Mouse (Mus musculus): Measurements from ENCODE around the gene Sdccag8. TPM values are rescaled to one million over a fixed set of nuclear protein-coding genes. Genes with fewer than 3 reads are reported as not detected.
A peak's percentile ranks its signal among the peaks of the same experiment; 100 is the strongest.
"Not testable (repeated sequence)": the region's sequence is repeated elsewhere in the genome, so short reads cannot be mapped to it uniquely, and the experiment has no call there.

Gene Sdccag8
- polyA plus RNA-seq, 1 experiment from 2014 or later, result 25.2 TPM

GRCm38 (mm10) chr1:176930981-176931500 lies 116.6 kb downstream of the Sdccag8 start:
- Histone ChIP-seq H3K4me3 (replicated peaks; ENCODE audit: low read length) (no peak overlapping the region), H3K9me3 (ENCODE audit: control insufficient read depth, low read length) (no peaks in the 10 kb centered on the region), H3K4me2 (replicated peaks) (no peak overlapping the region), H3K9ac (no peak overlapping the region), H3K4me1 (replicated peaks; ENCODE audit: control insufficient read depth, insufficient read depth, low read length) (peaks cover 6% of the 10 kb centered on the region), H3K27me3 (ENCODE audit: control insufficient read depth, insufficient read depth, low read length) (no peaks in the 10 kb centered on the region), H3K27ac (no peak overlapping the region; the same call in 1 of the 2 replicates), H3K36me3 (replicated peaks; ENCODE audit: control insufficient read depth, insufficient read depth) (no peaks in the 10 kb centered on the region)
- ATAC-seq (ENCODE audit: low FRiP score) (no peak), DNase-seq (ENCODE audit: low spot score) (no peak)
- 71% methylated on average over 4 of the region's 4 CpGs for WGBS

GRCm38 (mm10) chr1:176931511-176931910 lies 117.1 kb downstream of the Sdccag8 start:
- Histone ChIP-seq H3K36me3 (replicated peaks; ENCODE audit: control insufficient read depth, insufficient read depth) (no peaks in the 10 kb centered on the region), H3K4me2 (replicated peaks) (no peak overlapping the region), H3K27ac (no peak overlapping the region), H3K9me3 (ENCODE audit: control insufficient read depth, low read length) (no peaks in the 10 kb centered on the region), H3K4me3 (replicated peaks; ENCODE audit: low read length) (no peak overlapping the region), H3K4me1 (replicated peaks; ENCODE audit: control insufficient read depth, insufficient read depth, low read length) (peaks cover 6% of the 10 kb centered on the region), H3K27me3 (ENCODE audit: control insufficient read depth, insufficient read depth, low read length) (no peaks in the 10 kb centered on the region), H3K9ac (no peak overlapping the region)
- 79% methylated on average over 10 of the region's 10 CpGs for WGBS
- DNase-seq (ENCODE audit: low spot score), result no peak
- ATAC-seq (ENCODE audit: low FRiP score), result no peak

DNA sequence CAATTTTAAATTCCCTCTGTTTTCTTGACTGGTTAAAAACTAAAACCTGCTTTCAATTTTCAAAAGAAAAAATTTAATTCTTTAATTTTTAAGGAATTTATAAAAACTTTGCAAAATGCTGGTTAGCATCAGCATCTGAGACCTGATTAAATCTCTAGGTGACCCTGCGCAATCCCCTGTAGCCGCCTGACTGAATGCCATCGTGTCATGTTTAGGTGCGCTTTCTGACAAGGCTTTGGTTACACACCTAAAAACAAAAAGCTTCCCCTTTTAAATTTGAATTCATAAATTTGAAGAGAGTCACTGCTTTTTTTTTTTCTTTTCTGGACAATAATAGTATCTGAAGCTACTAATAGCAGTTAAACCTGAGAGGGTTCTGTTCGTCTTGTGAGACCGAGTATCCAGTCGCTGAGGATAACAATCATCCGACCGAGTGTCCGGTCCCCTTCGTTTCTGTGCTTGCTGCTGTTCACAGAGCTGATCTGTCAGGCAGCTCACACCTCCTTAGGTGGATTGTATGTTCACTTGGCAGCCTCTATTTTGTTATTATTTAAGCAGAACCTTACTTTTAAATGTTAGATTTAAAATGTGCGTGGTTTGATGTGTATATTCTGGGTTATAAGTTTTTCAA lies 118.0 kb downstream of the Sdccag8 start:
- Histone ChIP-seq H3K4me2 (replicated peaks) (no peak overlapping the region), H3K4me1 (replicated peaks; ENCODE audit: control insufficient read depth, insufficient read depth, low read length) (peaks cover 6% of the 10 kb centered on the region), H3K27ac (no peak overlapping the region), H3K4me3 (replicated peaks; ENCODE audit: low read length) (no peak overlapping the region), H3K9me3 (ENCODE audit: control insufficient read depth, low read length) (no peaks in the 10 kb centered on the region), H3K36me3 (replicated peaks; ENCODE audit: control insufficient read depth, insufficient read depth) (no peaks in the 10 kb centered on the region), H3K27me3 (ENCODE audit: control insufficient read depth, insufficient read depth, low read length) (no peaks in the 10 kb centered on the region), H3K9ac (no peak overlapping the region)
- 87% methylated on average over 12 of the region's 12 CpGs for WGBS
- no peak for ATAC-seq (ENCODE audit: low FRiP score)
- DNase-seq (ENCODE audit: low spot score), result no peak

DNA sequence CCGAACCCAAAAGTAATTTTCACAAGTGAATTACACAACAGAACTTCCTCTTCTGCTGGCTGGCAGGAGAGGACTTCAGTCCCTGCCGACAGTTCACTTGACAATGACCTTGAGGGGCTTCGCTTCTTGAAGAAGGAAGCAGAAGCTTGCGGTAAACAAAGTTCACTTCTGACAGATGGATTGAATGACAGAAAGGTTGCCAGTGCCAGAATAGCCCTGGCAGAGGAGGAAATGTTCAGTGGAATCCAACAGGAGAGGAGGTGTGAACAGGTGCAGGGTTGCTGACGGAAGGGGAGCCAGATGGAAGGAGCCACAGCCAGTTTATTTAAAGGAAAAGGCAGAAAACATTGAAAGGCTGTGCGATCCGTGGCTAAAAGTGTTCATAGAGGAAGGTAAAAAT lies 118.9 kb downstream of the Sdccag8 start:
- no peak for ATAC-seq (ENCODE audit: low FRiP score)

GRCm38 (mm10) chr1:176934043-176934762 lies 119.7 kb downstream of the Sdccag8 start:
- H3K4me1 ChIP-seq (replicated peaks; ENCODE audit: control insufficient read depth, insufficient read depth, low read length), result peaks cover 6% of the 10 kb centered on the region; the same call in 1 of the 2 replicates
- no peak for ATAC-seq (ENCODE audit: low FRiP score)
- H3K4me2 ChIP-seq (replicated peaks), result no peak overlapping the region
- no peaks in the 10 kb centered on the region for H3K9me3 ChIP-seq (ENCODE audit: control insufficient read depth, low read length)
- no peaks in the 10 kb centered on the region for H3K27me3 ChIP-seq (ENCODE audit: control insufficient read depth, insufficient read depth, low read length)
- H3K36me3 ChIP-seq (replicated peaks; ENCODE audit: control insufficient read depth, insufficient read depth), result no peaks in the 10 kb centered on the region
- no peak overlapping the region for H3K4me3 ChIP-seq (replicated peaks; ENCODE audit: low read length)
- no peak overlapping the region for H3K9ac ChIP-seq
- DNase-seq (ENCODE audit: low spot score), result no peak
- WGBS, result 64% methylated on average over 13 of the region's 13 CpGs
- peak overlapping the region; percentile 21; the same call in 1 of the 2 replicates for H3K27ac ChIP-seq

More for the DNA sequence above, 118.9 kb downstream of the Sdccag8 start:
- Histone ChIP-seq H3K4me3 (replicated peaks; ENCODE audit: low read length) (no peak overlapping the region), H3K27ac (no peak overlapping the region), H3K36me3 (replicated peaks; ENCODE audit: control insufficient read depth, insufficient read depth) (no peaks in the 10 kb centered on the region), H3K4me1 (replicated peaks; ENCODE audit: control insufficient read depth, insufficient read depth, low read length) (peaks cover 6% of the 10 kb centered on the region), H3K27me3 (ENCODE audit: control insufficient read depth, insufficient read depth, low read length) (no peaks in the 10 kb centered on the region), H3K9me3 (ENCODE audit: control insufficient read depth, low read length) (no peaks in the 10 kb centered on the region), H3K4me2 (replicated peaks) (no peak overlapping the region), H3K9ac (no peak overlapping the region)
- WGBS, result 61% methylated on average over 7 of the region's 7 CpGs
- DNase-seq (ENCODE audit: low spot score), result no peak

DNA sequence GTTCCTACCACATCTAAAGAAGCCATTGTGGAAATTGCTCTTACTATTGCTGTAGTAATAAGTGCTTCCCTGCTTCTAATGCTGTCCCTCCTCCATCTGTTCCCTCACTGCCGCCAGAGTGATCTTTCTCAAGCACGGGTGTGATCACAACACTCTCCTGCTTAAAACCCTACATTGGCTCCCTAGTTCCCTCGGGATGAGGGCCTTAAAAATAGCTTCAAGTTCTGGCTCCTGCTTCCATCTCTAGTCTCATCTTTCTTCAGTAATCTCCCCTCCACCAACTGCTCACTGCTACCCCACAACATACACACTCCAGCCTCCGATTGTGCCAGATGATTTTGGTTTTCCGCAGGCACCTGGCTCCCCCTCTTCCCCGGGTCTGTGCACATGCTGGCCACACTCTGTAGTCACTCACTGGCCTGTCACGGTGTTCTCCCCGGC lies 125.5 kb downstream of the Sdccag8 start:
- WGBS, result 71% methylated on average over 8 of the region's 8 CpGs

DNA sequence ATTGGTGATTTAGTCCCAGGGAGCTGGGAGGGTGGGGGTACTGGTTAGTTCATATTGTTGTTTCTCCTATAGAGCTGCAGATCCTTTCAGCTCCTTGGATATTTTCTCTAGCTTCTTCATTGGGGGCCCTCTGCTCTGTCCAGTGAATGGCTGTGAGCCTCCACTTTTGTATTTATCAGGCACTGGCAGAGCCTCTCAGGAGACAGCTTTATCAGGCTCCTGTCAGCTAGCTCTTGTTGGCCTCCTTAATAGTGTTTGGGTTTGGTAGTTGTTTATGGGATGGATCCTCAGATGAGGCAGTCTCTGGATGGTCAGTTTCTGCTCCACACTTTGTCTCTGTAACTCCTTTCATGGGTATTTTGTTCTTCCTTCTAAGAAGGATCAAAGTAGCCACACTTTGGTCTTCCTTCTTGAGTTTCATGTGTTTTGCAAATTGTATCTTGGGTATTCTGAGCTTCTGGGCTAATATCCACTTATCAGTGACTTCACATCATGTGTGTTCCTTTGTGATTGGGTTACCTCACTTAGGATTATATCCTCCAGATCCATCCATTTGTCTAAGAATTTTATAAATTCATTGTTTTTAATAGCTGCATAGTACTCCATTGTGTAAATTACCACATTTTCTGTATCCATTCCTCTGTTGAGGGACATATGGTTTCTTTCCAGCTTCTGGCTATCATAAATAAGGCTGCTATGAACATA lies 127.0 kb downstream of the Sdccag8 start:
- H3K9ac ChIP-seq, result not testable (repeated sequence)

More for the DNA sequence above, 125.5 kb downstream of the Sdccag8 start:
- H3K4me2 ChIP-seq (replicated peaks), result no peak overlapping the region
- H3K4me1 ChIP-seq (replicated peaks; ENCODE audit: control insufficient read depth, insufficient read depth, low read length), result no peaks in the 10 kb centered on the region
- no peaks in the 10 kb centered on the region for H3K27me3 ChIP-seq (ENCODE audit: control insufficient read depth, insufficient read depth, low read length)
- no peaks in the 10 kb centered on the region for H3K36me3 ChIP-seq (replicated peaks; ENCODE audit: control insufficient read depth, insufficient read depth)
- no peak overlapping the region for H3K27ac ChIP-seq
- no peak overlapping the region for H3K4me3 ChIP-seq (replicated peaks; ENCODE audit: low read length)
- DNase-seq (ENCODE audit: low spot score) (no peak), ATAC-seq (ENCODE audit: low FRiP score) (no peak)
- H3K9ac ChIP-seq, result no peak overlapping the region
- no peaks in the 10 kb centered on the region for H3K9me3 ChIP-seq (ENCODE audit: control insufficient read depth, low read length)

GRCm38 (mm10) chr1:176943126-176943525 lies 128.7 kb downstream of the Sdccag8 start:
- peaks cover 9% of the 10 kb centered on the region; the same call in 1 of the 2 replicates for H3K4me1 ChIP-seq (replicated peaks; ENCODE audit: control insufficient read depth, insufficient read depth, low read length)
- 92% methylated on average over 5 of the region's 5 CpGs for WGBS
- no peak overlapping the region for H3K4me3 ChIP-seq (replicated peaks; ENCODE audit: low read length)
- H3K36me3 ChIP-seq (replicated peaks; ENCODE audit: control insufficient read depth, insufficient read depth), result no peaks in the 10 kb centered on the region
- H3K9me3 ChIP-seq (ENCODE audit: control insufficient read depth, low read length), result no peaks in the 10 kb centered on the region
- H3K9ac ChIP-seq, result no peak overlapping the region
- H3K4me2 ChIP-seq (replicated peaks), result no peak overlapping the region
- ATAC-seq (ENCODE audit: low FRiP score) (no peak), DNase-seq (ENCODE audit: low spot score) (no peak)
- H3K27me3 ChIP-seq (ENCODE audit: control insufficient read depth, insufficient read depth, low read length), result no peaks in the 10 kb centered on the region
- H3K27ac ChIP-seq, result no peak overlapping the region

More for the DNA sequence above, 127.0 kb downstream of the Sdccag8 start:
- H3K27me3 ChIP-seq (ENCODE audit: control insufficient read depth, insufficient read depth, low read length); ATAC-seq (ENCODE audit: low FRiP score); DNase-seq (ENCODE audit: low spot score); H3K4me3 ChIP-seq (replicated peaks; ENCODE audit: low read length); H3K4me1 ChIP-seq (replicated peaks; ENCODE audit: control insufficient read depth, insufficient read depth, low read length); H3K9me3 ChIP-seq (ENCODE audit: control insufficient read depth, low read length); H3K4me2 ChIP-seq (replicated peaks); H3K36me3 ChIP-seq (replicated peaks; ENCODE audit: control insufficient read depth, insufficient read depth); H3K27ac ChIP-seq: not testable (repeated sequence)

DNA sequence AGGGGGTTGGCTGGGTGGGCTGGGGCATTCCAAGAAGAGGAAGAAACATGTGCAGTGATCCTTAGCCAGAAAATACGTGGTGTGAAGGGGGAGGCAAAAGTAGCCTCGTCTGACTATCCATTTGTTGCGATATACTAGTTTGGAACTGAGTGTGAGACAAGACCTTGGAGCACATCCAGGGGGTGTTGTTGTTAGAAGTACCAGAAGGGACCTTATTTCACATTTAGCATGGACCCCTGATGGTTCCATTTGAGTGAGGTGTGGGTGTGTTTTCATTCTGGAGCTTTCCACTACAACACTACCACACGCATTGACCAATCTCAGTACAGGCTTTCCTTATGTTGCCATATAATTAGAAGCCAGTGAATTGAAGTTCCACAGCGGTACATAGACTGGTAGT lies 129.5 kb downstream of the Sdccag8 start:
- WGBS, result 89% methylated on average over 5 of the region's 5 CpGs
- Histone ChIP-seq H3K4me1 (replicated peaks; ENCODE audit: control insufficient read depth, insufficient read depth, low read length) (peaks cover 9% of the 10 kb centered on the region; the same call in 1 of the 2 replicates), H3K9ac (no peak overlapping the region), H3K27me3 (ENCODE audit: control insufficient read depth, insufficient read depth, low read length) (no peaks in the 10 kb centered on the region), H3K4me3 (replicated peaks; ENCODE audit: low read length) (no peak overlapping the region), H3K9me3 (ENCODE audit: control insufficient read depth, low read length) (no peaks in the 10 kb centered on the region), H3K4me2 (replicated peaks) (no peak overlapping the region), H3K27ac (no peak overlapping the region), H3K36me3 (replicated peaks; ENCODE audit: control insufficient read depth, insufficient read depth) (no peaks in the 10 kb centered on the region)
- DNase-seq (ENCODE audit: low spot score) (no peak), ATAC-seq (ENCODE audit: low FRiP score) (no peak)

Data from hindbrain, embryonic 14.5 days (tissue).